Mouse (Mus musculus) heart, postnatal 10 days (tissue): Measurements from ENCODE around the gene Il12b. TPM values are rescaled to one million over a fixed set of nuclear protein-coding genes. Genes with fewer than 3 reads are reported as not detected.
A peak's percentile ranks its signal among the peaks of the same experiment; 100 is the strongest.

Experiments
- DNase-seq, 2 experiments: peaks; one replicate each; pipeline ENCODE4 v3.0.0; 2021
- intact Hi-C: fragments of 180-260 bp; cut with DNase I; formaldehyde crosslinking; loops from one replicate; pipeline ENCODE4 v1.15.1; 2025
- total RNA-seq, 2 experiments: library from RNA; stranded (reverse); gene quantifications; 2 replicates each; pipeline ENCODE4 v1.2.3; 2021

Gene Il12b
- total RNA-seq = not detected

GRCm38 (mm10) chr11:44399763-44400162 is at the start of gene Il12b:
TSS of gene Il12b (plus strand) at chr11:44400063.
- DNase-seq = no peak
- intact Hi-C loops = no loop called here

GRCm38 (mm10) chr11:44354860-44355470 is 44.9 kb upstream of the Il12b start:
- intact Hi-C loops = no loop called here
- DNase-seq = no peak

- DNase-seq = no peak
- intact Hi-C loops = no loop called here
Measured at GRCm38 (mm10) chr11:44356171-44356570, 43.7 kb upstream of the Il12b start.

- peak; percentile 40 to 52 for DNase-seq
- intact Hi-C loops = no loop called here
Measured at GRCm38 (mm10) chr11:44364536-44364935, 35.3 kb upstream of the Il12b start.

- intact Hi-C loops = no loop called here
- DNase-seq = peak; percentile 29 to 33
Measured at GRCm38 (mm10) chr11:44367711-44368110, 32.2 kb upstream of the Il12b start.

- no peak for DNase-seq
- intact Hi-C loops = no loop called here
Measured at GRCm38 (mm10) chr11:44372856-44373255, 27.0 kb upstream of the Il12b start.

GRCm38 (mm10) chr11:44377879-44378278 is 22.0 kb upstream of the Il12b start:
- intact Hi-C loops = no loop called here
- no peak for DNase-seq

- no peak for DNase-seq
- intact Hi-C loops = no loop called here
Measured at GRCm38 (mm10) chr11:44380432-44381051, 19.3 kb upstream of the Il12b start.

- DNase-seq = no peak
- intact Hi-C loops = no loop called here
Measured at GRCm38 (mm10) chr11:44382200-44382599, 17.7 kb upstream of the Il12b start.

- intact Hi-C loops = no loop called here
- DNase-seq = no peak
Measured at GRCm38 (mm10) chr11:44387031-44387430, 12.8 kb upstream of the Il12b start.

GRCm38 (mm10) chr11:44389993-44390701 is 9.7 kb upstream of the Il12b start:
- intact Hi-C loops = no loop called here
- DNase-seq = no peak

GRCm38 (mm10) chr11:44393101-44393810 is 6.6 kb upstream of the Il12b start:
- intact Hi-C loops = no loop called here
- no peak for DNase-seq

- no peak for DNase-seq
- intact Hi-C loops = no loop called here
Measured at GRCm38 (mm10) chr11:44395401-44395800, 4.5 kb upstream of the Il12b start.

GRCm38 (mm10) chr11:44397551-44397950 is 2.3 kb upstream of the Il12b start:
- DNase-seq = no peak
- intact Hi-C loops = no loop called here

- no peak for DNase-seq
- intact Hi-C loops = no loop called here
Measured at GRCm38 (mm10) chr11:44398356-44398755, 1.5 kb upstream of the Il12b start.

GRCm38 (mm10) chr11:44398782-44399225 is 1.1 kb upstream of the Il12b start:
- DNase-seq = peak; percentile 86 to 88
- intact Hi-C loops = no loop called here

GRCm38 (mm10) chr11:44401635-44402548 is 2.0 kb downstream of the Il12b start:
- intact Hi-C loops = no loop called here

GRCm38 (mm10) chr11:44405113-44405512 is 5.2 kb downstream of the Il12b start:
- intact Hi-C loops = no loop called here
- DNase-seq = no peak

More at GRCm38 (mm10) chr11:44401635-44402548, 2.0 kb downstream of the Il12b start:
- peak; percentile 29 to 49 for DNase-seq

- intact Hi-C loops = no loop called here
- DNase-seq = no peak
Measured at GRCm38 (mm10) chr11:44405961-44406360, 6.1 kb downstream of the Il12b start.

GRCm38 (mm10) chr11:44406457-44406856 is 6.6 kb downstream of the Il12b start:
- no peak for DNase-seq
- intact Hi-C loops = no loop called here
